Mouse (Mus musculus) C2C12 (cell line): ENCODE data around the gene Tspan5.

ENCODE experiments used
- CEBPB ChIP-seq: IDR thresholded peaks from one replicate; pipeline ENCODE4 v1.6.1; 2011; ENCODE audit warnings: low read depth, mild to moderate bottlenecking, control low read depth, moderate library complexity
- CTCF ChIP-seq: IDR thresholded peaks from one replicate; pipeline ENCODE4 v1.5.1; 2011; ENCODE audit not compliant: control insufficient read depth, insufficient read depth, insufficient read length
- FOSL1 ChIP-seq: IDR thresholded peaks from one replicate; pipeline ENCODE4 v1.8.0; 2011; ENCODE audit warnings: mild to moderate bottlenecking, low read length; ENCODE audit not compliant: poor library complexity, insufficient read depth, severe bottlenecking
- MAX ChIP-seq: IDR thresholded peaks from one replicate; pipeline ENCODE4 v1.6.1; 2011; ENCODE audit warnings: mild to moderate bottlenecking, control low read depth
- MYOD1 ChIP-seq: IDR thresholded peaks from one replicate; pipeline ENCODE4 v1.6.1; 2011; ENCODE audit warnings: low read depth; ENCODE audit not compliant: control insufficient read depth, insufficient read length
- MYOG ChIP-seq: IDR thresholded peaks from one replicate; pipeline ENCODE4 v1.6.1; 2011; ENCODE audit not compliant: control insufficient read depth, insufficient read length; ENCODE audit errors: extremely low read depth
- USF1 ChIP-seq: IDR thresholded peaks from one replicate; pipeline ENCODE4 v1.6.1; 2011; ENCODE audit warnings: low read depth, mild to moderate bottlenecking, control low read depth, moderate library complexity

- TF ChIP-seq CTCF, result no peak
- no peak for TF ChIP-seq USF1
- no peak for TF ChIP-seq MYOG
- no peak for TF ChIP-seq MAX
- TF ChIP-seq CEBPB, result no peak
- TF ChIP-seq FOSL1, result no peak
- TF ChIP-seq MYOD1, result no peak
These were observed 46.5 kb downstream of the Tspan5 start for GRCm38 (mm10) chr3:138788489-138788850.
